Mouse (Mus musculus) testis, adult 2 months (tissue): ENCODE data around the gene Il17re. TPM values are rescaled to one million over a fixed set of nuclear protein-coding genes. Genes with fewer than 3 reads are reported as not detected.
A peak's percentile ranks its signal among the peaks of the same experiment; 100 is the strongest.

Experiments
- H3K27ac ChIP-seq: fragments of 200-500 bp; 2 replicates; pipeline ENCODE4 v1.5.1; 2012; ENCODE audit warnings: low read depth, low read length; ENCODE audit not compliant: control insufficient read depth, insufficient read depth
- H3K27me3 ChIP-seq: fragments of 200-500 bp; 2 replicates; pipeline ENCODE4 v1.6.1; 2012; ENCODE audit warnings: mild to moderate bottlenecking, low read length, moderate library complexity; ENCODE audit not compliant: control insufficient read depth, insufficient read depth
- H3K36me3 ChIP-seq: fragments of 200-500 bp; 2 replicates; pipeline ENCODE4 v1.6.1; 2012; ENCODE audit warnings: mild to moderate bottlenecking, low read length; ENCODE audit not compliant: control insufficient read depth, insufficient read depth
- H3K4me1 ChIP-seq: fragments of 200-500 bp; 2 replicates; pipeline ENCODE4 v1.6.1; 2012; ENCODE audit warnings: low read length; ENCODE audit not compliant: control insufficient read depth, insufficient read depth
- H3K4me3 ChIP-seq: fragments of 200-500 bp; 2 replicates; pipeline ENCODE4 v1.5.1; 2012; ENCODE audit warnings: low read depth, mild to moderate bottlenecking, low read length, moderate library complexity, mixed read lengths; ENCODE audit not compliant: control insufficient read depth
- CTCF ChIP-seq: fragments of 200-500 bp; IDR thresholded peaks from 2 replicates; pipeline ENCODE4 v1.5.1; 2012; ENCODE audit warnings: low read depth, mild to moderate bottlenecking, inconsistent platforms, low read length, moderate library complexity; ENCODE audit not compliant: control insufficient read depth, insufficient read depth, insufficient replicate concordance
- POLR2A ChIP-seq: fragments of 200-500 bp; IDR thresholded peaks from 2 replicates; pipeline ENCODE4 v1.6.1; 2012; ENCODE audit warnings: low read depth, mild to moderate bottlenecking, inconsistent platforms, low read length, moderate library complexity; ENCODE audit not compliant: control insufficient read depth
- polyA plus RNA-seq: library from polyadenylated mRNA; depleted of rRNA; stranded (reverse); fragments of >200 nt; gene quantifications from 2 replicates; pipeline ENCODE4 v1.2.3, GENCODE M21; 2012

Gene Il17re
- polyA plus RNA-seq, 1 experiment: 7.8 TPM

- H3K4me3 ChIP-seq: no peak overlapping the region
- H3K36me3 ChIP-seq: no peaks in the 10 kb centered on the region
- H3K4me1 ChIP-seq: no peaks in the 10 kb centered on the region
- TF ChIP-seq POLR2A (no peak), CTCF (no peak)
- H3K27ac ChIP-seq: no peak overlapping the region
- H3K27me3 ChIP-seq: no peaks in the 10 kb centered on the region
Measured at GRCm38 (mm10) chr6:113426696-113427095, 31.6 kb upstream of the Il17re start.

DNA sequence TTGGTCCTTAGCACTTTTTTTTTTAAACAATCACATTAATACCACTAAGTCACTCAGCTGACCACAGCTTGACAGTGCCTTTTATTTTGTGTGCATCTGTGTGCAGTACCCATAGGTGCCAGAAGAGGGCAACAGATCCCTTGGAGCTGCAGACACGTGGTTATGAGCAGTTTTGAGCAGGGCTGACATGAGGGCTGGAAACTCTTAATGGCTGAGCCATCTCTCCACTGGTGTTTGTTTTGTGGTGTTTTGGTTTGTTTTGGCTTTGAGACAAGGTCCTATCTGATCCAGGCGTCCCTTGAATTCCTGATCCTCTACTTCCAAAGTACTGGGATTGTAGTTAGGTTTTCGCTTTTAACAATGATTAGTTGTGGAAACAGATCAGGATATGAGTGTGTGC is 30.9 kb upstream of the Il17re start:
- no peaks in the 10 kb centered on the region for H3K27me3 ChIP-seq
- TF ChIP-seq POLR2A (no peak), CTCF (peak; percentile 71; the same call in 1 of the 2 replicates)
- H3K4me3 ChIP-seq: no peak overlapping the region
- no peaks in the 10 kb centered on the region for H3K4me1 ChIP-seq
- H3K27ac ChIP-seq: no peak overlapping the region
- H3K36me3 ChIP-seq: no peaks in the 10 kb centered on the region

DNA sequence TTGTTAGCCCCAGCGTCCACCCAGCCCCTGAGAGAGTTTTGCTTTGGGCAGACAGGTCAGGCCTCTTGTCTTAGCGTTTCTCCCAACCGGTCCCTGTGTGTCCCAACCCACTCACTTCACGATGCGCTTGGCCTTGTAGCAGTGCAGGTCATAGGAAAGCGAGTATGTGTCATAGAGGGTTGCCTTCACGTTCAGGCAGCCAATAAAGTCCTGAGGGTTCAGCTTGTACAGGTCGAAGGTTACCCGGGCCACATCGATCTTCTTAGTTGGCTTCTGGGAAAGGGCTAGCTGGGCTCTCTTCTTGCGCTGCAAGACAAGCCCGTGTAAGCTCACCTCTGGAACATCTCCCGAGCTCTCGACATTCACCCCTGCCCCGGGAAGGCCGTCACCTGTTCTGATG is 30.3 kb upstream of the Il17re start:
- H3K4me3 ChIP-seq: no peak overlapping the region
- H3K27ac ChIP-seq: no peak overlapping the region
- TF ChIP-seq POLR2A: no peak
- TF ChIP-seq CTCF: peak; percentile 10; the same call in 1 of the 2 replicates
- no peaks in the 10 kb centered on the region; the same call in 1 of the 2 replicates for H3K4me1 ChIP-seq
- no peaks in the 10 kb centered on the region for H3K36me3 ChIP-seq
- H3K27me3 ChIP-seq: no peaks in the 10 kb centered on the region

DNA sequence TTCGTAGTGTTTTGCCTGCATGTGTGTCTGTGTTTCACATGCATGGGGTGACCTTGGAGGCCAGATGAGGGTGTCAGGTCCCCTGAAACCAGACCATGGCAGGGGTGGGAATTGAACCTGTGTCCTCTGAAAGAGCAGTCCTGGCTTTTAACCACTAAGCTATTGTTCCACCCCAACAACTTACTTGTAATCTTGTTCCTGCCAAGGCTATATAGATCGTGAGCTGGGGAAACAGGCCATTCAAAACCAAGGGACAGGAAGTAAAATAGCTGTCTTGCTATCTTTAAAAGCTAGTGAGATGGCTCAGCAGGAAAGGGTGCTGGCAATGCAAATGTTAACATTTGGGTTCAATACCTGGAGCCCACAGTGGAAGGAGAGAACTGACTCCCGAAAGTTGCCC is 28.3 kb upstream of the Il17re start:
- H3K36me3 ChIP-seq: no peaks in the 10 kb centered on the region
- no peak for TF ChIP-seq POLR2A
- no peak for TF ChIP-seq CTCF
- H3K27me3 ChIP-seq: no peaks in the 10 kb centered on the region
- no peak overlapping the region for H3K27ac ChIP-seq
- no peak overlapping the region for H3K4me3 ChIP-seq
- H3K4me1 ChIP-seq: no peaks in the 10 kb centered on the region; the same call in 1 of the 2 replicates

DNA sequence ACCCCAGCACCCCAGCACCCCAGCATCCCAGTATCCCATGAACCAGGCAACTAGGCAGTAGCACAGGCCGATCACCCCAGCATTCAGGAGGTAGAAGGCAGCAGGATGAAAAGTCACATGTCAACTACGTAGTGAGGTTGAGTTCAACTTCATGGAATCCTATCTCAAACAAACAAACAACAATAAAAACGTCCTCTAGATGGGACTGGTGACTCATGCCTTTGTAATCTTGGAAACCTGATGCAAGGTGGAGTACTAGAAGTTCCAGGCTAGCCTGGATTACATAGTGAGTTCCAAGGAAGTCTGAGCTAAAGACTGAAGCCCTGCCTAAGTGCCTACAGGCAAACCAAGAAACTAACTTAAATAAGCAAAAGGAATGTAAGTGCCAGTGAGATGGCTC is 27.4 kb upstream of the Il17re start:
- TF ChIP-seq POLR2A (no peak), CTCF (no peak)
- H3K4me1 ChIP-seq: no peaks in the 10 kb centered on the region; the same call in 1 of the 2 replicates
- H3K27me3 ChIP-seq: no peaks in the 10 kb centered on the region
- H3K27ac ChIP-seq: no peak overlapping the region
- no peaks in the 10 kb centered on the region for H3K36me3 ChIP-seq
- H3K4me3 ChIP-seq: no peak overlapping the region

DNA sequence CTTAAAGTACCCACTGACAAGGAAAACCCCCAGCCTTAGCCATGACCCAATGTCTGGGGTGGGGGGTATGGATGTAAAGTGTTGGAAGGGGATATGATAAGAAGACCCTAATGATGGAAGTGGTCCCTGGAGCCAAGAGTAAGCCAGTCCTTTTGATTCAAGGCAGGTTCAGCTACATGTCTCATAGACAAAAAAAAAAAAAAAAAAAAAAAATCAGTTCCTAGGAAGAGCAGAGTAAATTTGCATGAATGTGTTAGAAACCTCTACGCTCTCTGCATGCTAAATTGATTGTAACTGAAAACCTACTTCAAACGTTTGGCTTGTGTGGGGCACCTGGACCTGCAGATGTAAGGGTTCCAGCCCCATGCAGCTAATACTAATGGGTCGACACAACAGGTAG is 26.5 kb upstream of the Il17re start:
- Histone ChIP-seq H3K27ac (no peak overlapping the region), H3K36me3 (no peaks in the 10 kb centered on the region), H3K4me1 (no peaks in the 10 kb centered on the region; the same call in 1 of the 2 replicates), H3K4me3 (no peak overlapping the region), H3K27me3 (no peaks in the 10 kb centered on the region)
- TF ChIP-seq CTCF (no peak), POLR2A (no peak)

GRCm38 (mm10) chr6:113433661-113434060 is 24.6 kb upstream of the Il17re start:
- H3K27ac ChIP-seq: no peak overlapping the region
- no peaks in the 10 kb centered on the region; the same call in 1 of the 2 replicates for H3K4me1 ChIP-seq
- H3K4me3 ChIP-seq: no peak overlapping the region
- no peak for TF ChIP-seq CTCF
- no peak for TF ChIP-seq POLR2A
- H3K36me3 ChIP-seq: no peaks in the 10 kb centered on the region
- no peaks in the 10 kb centered on the region for H3K27me3 ChIP-seq

DNA sequence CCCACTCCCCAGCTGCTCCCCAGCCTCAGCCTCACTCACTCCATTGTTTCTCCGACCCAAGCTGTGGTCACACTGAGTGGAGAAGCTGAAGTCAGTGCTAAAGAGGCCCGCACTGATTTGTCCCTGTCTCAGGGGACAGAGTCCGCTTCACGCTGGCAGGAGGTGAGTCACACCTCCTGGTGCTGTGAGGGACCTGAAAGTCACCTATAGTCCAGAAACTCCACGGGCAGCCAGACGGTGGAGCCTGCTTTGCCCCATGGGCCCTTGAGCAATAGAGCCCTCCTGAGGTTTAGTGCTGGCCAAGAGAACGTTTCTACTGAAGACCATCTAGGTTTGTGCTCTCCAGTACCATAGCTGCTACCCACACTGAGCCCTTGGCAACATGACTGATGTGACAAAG is 23.6 kb upstream of the Il17re start:
- no peak overlapping the region for H3K27ac ChIP-seq
- TF ChIP-seq POLR2A (no peak), CTCF (no peak)
- no peaks in the 10 kb centered on the region for H3K36me3 ChIP-seq
- H3K4me1 ChIP-seq: no peaks in the 10 kb centered on the region; the same call in 1 of the 2 replicates
- no peaks in the 10 kb centered on the region for H3K27me3 ChIP-seq
- H3K4me3 ChIP-seq: no peak overlapping the region
